Mouse (Mus musculus) forebrain, postnatal 0 days (tissue): Measurements from ENCODE around the gene Spr. TPM values are rescaled to one million over a fixed set of nuclear protein-coding genes. Genes with fewer than 3 reads are reported as not detected.

Experiments
- ATAC-seq: fragments of 200-750 bp; cut with Nextera tagmentation; 2 replicates; pipeline ENCODE4 v1.8.0; 2017; ENCODE audit warnings: mild to moderate bottlenecking, moderate library complexity
- DNase-seq: peaks from one replicate; pipeline ENCODE4 v3.0.0-alpha.2; 2015
- H3K27ac ChIP-seq: fragments of 300-500 bp; sonication (generic); 2 replicates; pipeline ENCODE4 v1.5.1; 2014; ENCODE audit warnings: low read depth, mild to moderate bottlenecking, antibody characterized with exemption, low read length, moderate library complexity, mixed read lengths
- H3K27me3 ChIP-seq: fragments of 300-500 bp; sonication (generic); 2 replicates; pipeline ENCODE4 v1.6.1; 2014; ENCODE audit warnings: mild to moderate bottlenecking, low read length, mixed read lengths; ENCODE audit not compliant: insufficient read depth
- H3K36me3 ChIP-seq: fragments of 300-500 bp; sonication (generic); 2 replicates; pipeline ENCODE4 v1.6.1; 2014; ENCODE audit warnings: mild to moderate bottlenecking, moderate library complexity; ENCODE audit not compliant: insufficient read depth
- H3K4me1 ChIP-seq: fragments of 300-500 bp; sonication (generic); 2 replicates; pipeline ENCODE4 v1.6.1; 2014; ENCODE audit warnings: antibody characterized with exemption; ENCODE audit not compliant: insufficient read depth
- H3K4me2 ChIP-seq: fragments of 300-500 bp; sonication (generic); 2 replicates; pipeline ENCODE4 v1.6.1; 2014; ENCODE audit warnings: low read depth, mild to moderate bottlenecking, moderate library complexity
- H3K4me3 ChIP-seq: fragments of 300-500 bp; sonication (generic); 2 replicates; pipeline ENCODE4 v1.5.1; 2014; ENCODE audit warnings: low read depth, low read length, mixed read lengths
- H3K9ac ChIP-seq: fragments of 300-500 bp; sonication (generic); 2 replicates; pipeline ENCODE4 v1.6.1; 2014; ENCODE audit warnings: mild to moderate bottlenecking
- H3K9me3 ChIP-seq: fragments of 300-500 bp; sonication (generic); 2 replicates; pipeline ENCODE4 v1.6.1; 2016; ENCODE audit warnings: low read length
- CTCF ChIP-seq: sonication (generic); IDR thresholded peaks from 2 replicates; pipeline ENCODE4 v1.5.1; 2016; ENCODE audit warnings: antibody characterized with exemption, control low read depth, low read depth
- WGBS: fragments of 180-500 bp; shearing (Covaris S2); extraction: QIAGEN DNeasy Blood & Tissue Kit; methylation state at CpG from one replicate; pipeline ENCODE4 v1.1.7; 2014; 5-methylcytosine and 5-hydroxymethylcytosine counted together
- polyA plus RNA-seq: library from polyadenylated mRNA; unstranded; fragments of >200 nt; fragmentation: Nextera tagmentation; extraction: Ambion mirVana; gene quantifications from 2 replicates; pipeline ENCODE4 v1.2.1, GENCODE M21; 2015
- total RNA-seq: library from RNA; depleted of rRNA; stranded (reverse); fragments of >200 nt; gene quantifications from 2 replicates; pipeline ENCODE4 v1.2.3, GENCODE M21; 2014; rRNA removed

The Spr gene
- total and polyA plus RNA-seq, 2 experiments from 2014 or later, result 34.3 to 38.4 TPM

DNA sequence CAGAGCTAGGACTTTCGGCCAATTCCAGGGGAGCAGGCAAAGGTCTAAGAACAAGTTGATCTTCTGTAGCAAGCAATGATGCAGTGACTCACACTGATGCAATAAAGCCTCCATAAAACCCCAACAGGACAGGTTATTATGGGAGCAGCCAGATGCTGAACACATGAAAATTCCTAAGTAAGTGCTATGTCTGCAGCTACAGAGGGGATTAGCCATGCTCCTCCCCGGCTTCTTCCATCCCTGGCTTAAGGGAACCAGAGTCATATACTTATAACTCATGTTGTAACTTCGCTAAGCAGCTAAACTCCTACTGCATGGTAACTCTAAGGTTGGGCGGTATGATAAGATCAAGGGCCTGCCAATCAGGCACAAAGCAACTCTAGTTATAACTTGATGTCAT is 50.1 kb downstream of the Spr start:
- Histone ChIP-seq H3K27ac (no peak overlapping the region), H3K9ac (no peak overlapping the region), H3K4me2 (no peak overlapping the region), H3K4me3 (no peak overlapping the region), H3K4me1 (no peaks in the 10 kb centered on the region), H3K27me3 (no peaks in the 10 kb centered on the region), H3K36me3 (no peaks in the 10 kb centered on the region), H3K9me3 (no peaks in the 10 kb centered on the region)
- no peak for TF ChIP-seq CTCF
- DNase-seq (no peak), ATAC-seq (no peak)
- WGBS, result 85% methylated on average over 4 of the region's 4 CpGs

DNA sequence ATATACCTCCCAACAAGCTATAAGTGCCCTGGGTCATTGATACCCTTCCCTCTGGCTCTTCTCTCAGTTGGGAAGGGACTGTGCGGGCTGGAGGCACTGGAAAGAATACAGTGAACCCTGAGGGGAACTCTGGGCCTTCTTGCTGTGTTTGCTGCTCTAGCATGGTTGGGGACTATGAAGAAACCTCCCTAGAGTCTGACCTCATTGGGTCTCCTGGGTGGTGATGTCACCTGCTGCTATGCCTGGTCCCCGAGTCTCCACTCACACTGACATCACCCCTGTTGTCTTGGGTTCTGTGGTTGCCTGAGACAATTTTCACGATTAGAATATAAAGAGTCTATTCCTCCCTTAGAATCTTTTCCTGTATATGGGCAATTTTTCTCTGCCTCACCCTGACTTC is 50.9 kb downstream of the Spr start:
- Histone ChIP-seq H3K27ac (no peak overlapping the region), H3K4me1 (no peaks in the 10 kb centered on the region), H3K36me3 (no peaks in the 10 kb centered on the region), H3K9ac (no peak overlapping the region), H3K4me3 (no peak overlapping the region), H3K9me3 (no peaks in the 10 kb centered on the region), H3K4me2 (no peak overlapping the region), H3K27me3 (no peaks in the 10 kb centered on the region)
- TF ChIP-seq CTCF, result no peak
- no peak for ATAC-seq
- DNase-seq, result no peak
- WGBS, result 78% methylated on average over 3 of the region's 3 CpGs

Other genes with a start within 250 kb of the Spr start
- gene Exoc6b, start 68.3 kb downstream of the Spr start, total RNA-seq, result 38.2 and 46.2 TPM in 2 replicates
- 29.3 and 37.7 TPM in 2 replicates for gene Exoc6b, start 68.3 kb downstream of the Spr start, polyA plus RNA-seq
- 25.7 and 41.6 TPM in 2 replicates for gene Emx1, start 49.7 kb upstream of the Spr start, total RNA-seq
- 28.8 and 41.0 TPM in 2 replicates for gene Emx1, start 49.7 kb upstream of the Spr start, polyA plus RNA-seq
- gene Sfxn5, start 195.7 kb upstream of the Spr start, total RNA-seq, result 49.9 and 55.6 TPM in 2 replicates
- 39.1 and 49.1 TPM in 2 replicates for gene Sfxn5, start 195.7 kb upstream of the Spr start, polyA plus RNA-seq
- gene Rab11fip5, start 236.9 kb upstream of the Spr start, total RNA-seq, result 31.8 and 41.2 TPM in 2 replicates
- gene Rab11fip5, start 236.9 kb upstream of the Spr start, polyA plus RNA-seq, result 17.2 and 19.8 TPM in 2 replicates